Mouse (Mus musculus) myocyte (in vitro differentiated cells): ENCODE measurements at regions not wholly inside any gene's neighbourhood (a gene's known extent, or its start where the extent isn't known, plus 50 kb on each side); places are given as distances from the start of the nearest gene placed in this dataset.

Source experiments
- H3K27me3 ChIP-seq: one replicate; pipeline ENCODE4 v1.6.1; 2011; ENCODE audit not compliant: control insufficient read depth, insufficient read depth, insufficient read length
- H3K36me3 ChIP-seq: one replicate; pipeline ENCODE4 v1.6.1; 2011; ENCODE audit not compliant: control insufficient read depth, insufficient read depth
- H3K4me2 ChIP-seq: one replicate; pipeline ENCODE4 v1.6.1; 2011; ENCODE audit warnings: low read depth, control low read depth
- H3K4me3 ChIP-seq: one replicate; pipeline ENCODE4 v1.5.1; 2011; ENCODE audit warnings: mild to moderate bottlenecking, control low read depth, moderate library complexity
- H3K79me2 ChIP-seq: one replicate; pipeline ENCODE4 v1.6.1; 2011; ENCODE audit not compliant: control insufficient read depth, insufficient read depth
- H3ac ChIP-seq: one replicate; pipeline ENCODE4 v1.6.1; 2011; ENCODE audit not compliant: control insufficient read depth, insufficient read length
- CEBPB ChIP-seq: IDR thresholded peaks from 2 replicates; pipeline ENCODE4 v1.6.1; 2011; ENCODE audit warnings: mild to moderate bottlenecking, moderate library complexity; ENCODE audit not compliant: poor library complexity, insufficient read depth, severe bottlenecking
- E2F4 ChIP-seq: IDR thresholded peaks from one replicate; pipeline ENCODE4 v1.6.1; 2011; ENCODE audit warnings: mild to moderate bottlenecking, control low read depth, moderate library complexity; ENCODE audit not compliant: insufficient read depth
- MAX ChIP-seq: IDR thresholded peaks from one replicate; pipeline ENCODE4 v1.6.1; 2011; ENCODE audit warnings: low read depth, mild to moderate bottlenecking, control low read depth
- MYOD1 ChIP-seq, 3 experiments: IDR thresholded peaks; one replicate each; pipeline ENCODE4 v1.6.1; 2011; ENCODE audit warnings: control low read depth in 2 of 3, low read depth in 2 of 3, mild to moderate bottlenecking in 2 of 3, moderate library complexity in 1 of 3; ENCODE audit not compliant: insufficient read length in 2 of 3, control insufficient read depth in 1 of 3
- MYOG ChIP-seq, 3 experiments: IDR thresholded peaks; one replicate each; pipeline ENCODE4 v1.6.1; 2011; ENCODE audit warnings: control low read depth in 2 of 3, low read depth in 2 of 3, mild to moderate bottlenecking in 2 of 3; ENCODE audit not compliant: insufficient read length in 2 of 3, control insufficient read depth in 1 of 3, insufficient read depth in 1 of 3
- POLR2A ChIP-seq: IDR thresholded peaks from one replicate; pipeline ENCODE4 v1.6.1; 2011; ENCODE audit warnings: low read depth, mild to moderate bottlenecking, control low read depth, moderate library complexity; ENCODE audit not compliant: insufficient read length
- POLR2AphosphoS2 ChIP-seq: IDR thresholded peaks from one replicate; pipeline ENCODE4 v1.6.1; 2011; ENCODE audit warnings: low read depth, control low read depth; ENCODE audit not compliant: insufficient read length
- REST ChIP-seq: IDR thresholded peaks from one replicate; pipeline ENCODE4 v1.6.1; 2011; ENCODE audit warnings: mild to moderate bottlenecking, control low read depth, moderate library complexity; ENCODE audit not compliant: insufficient read depth, insufficient read length
- SRF ChIP-seq: IDR thresholded peaks from one replicate; pipeline ENCODE4 v1.6.1; 2011; ENCODE audit warnings: low read depth; ENCODE audit not compliant: control insufficient read depth, insufficient read length
- TCF12 ChIP-seq: IDR thresholded peaks from one replicate; pipeline ENCODE4 v1.6.1; 2011; ENCODE audit warnings: mild to moderate bottlenecking, control low read depth; ENCODE audit not compliant: poor library complexity, insufficient read depth, severe bottlenecking
- TCF3 ChIP-seq: IDR thresholded peaks from one replicate; pipeline ENCODE4 v1.6.1; 2011; ENCODE audit warnings: low read depth, control low read depth; ENCODE audit not compliant: insufficient read length
- USF1 ChIP-seq: IDR thresholded peaks from one replicate; pipeline ENCODE4 v1.6.1; 2011; ENCODE audit warnings: low read depth, mild to moderate bottlenecking, control low read depth, moderate library complexity

GRCm38 (mm10) chr5:74777381-74778075 is 74.8 kb upstream of the Lnx1 start:
- Histone ChIP-seq H3ac (no peak overlapping the region), H3K4me3 (no peak overlapping the region), H3K4me2 (no peak overlapping the region), H3K79me2 (no peaks in the 10 kb centered on the region), H3K36me3 (no peaks in the 10 kb centered on the region), H3K27me3 (no peaks in the 10 kb centered on the region)
- TF ChIP-seq MAX, result no peak
- no peak for TF ChIP-seq REST
- no peak for TF ChIP-seq TCF12
- no peak for TF ChIP-seq TCF3
- no peak for TF ChIP-seq MYOG (IDR thresholded peaks at IDR 0.05; ENCODE audit: control insufficient read depth in 1 of 3, insufficient read depth in 1 of 3, insufficient read length in 2 of 3, low read depth in 2 of 3)
- no peak for TF ChIP-seq E2F4

GRCm38 (mm10) chr5:74776081-74776480 is 73.4 kb upstream of the Lnx1 start:
- Histone ChIP-seq H3K4me3 (no peak overlapping the region), H3ac (no peak overlapping the region), H3K36me3 (no peaks in the 10 kb centered on the region), H3K27me3 (no peaks in the 10 kb centered on the region), H3K4me2 (no peak overlapping the region), H3K79me2 (no peaks in the 10 kb centered on the region)
- TF ChIP-seq CEBPB (no peak), TCF12 (no peak), E2F4 (no peak), TCF3 (no peak), MAX (no peak), MYOD1 (IDR thresholded peaks at IDR 0.05; ENCODE audit: control insufficient read depth in 1 of 3, insufficient read length in 2 of 3, low read depth in 2 of 3) (no peak), POLR2A (no peak), SRF (no peak), REST (no peak), USF1 (no peak), POLR2AphosphoS2 (no peak), MYOG (IDR thresholded peaks at IDR 0.05; ENCODE audit: control insufficient read depth in 1 of 3, insufficient read depth in 1 of 3, insufficient read length in 2 of 3, low read depth in 2 of 3) (no peak)

DNA sequence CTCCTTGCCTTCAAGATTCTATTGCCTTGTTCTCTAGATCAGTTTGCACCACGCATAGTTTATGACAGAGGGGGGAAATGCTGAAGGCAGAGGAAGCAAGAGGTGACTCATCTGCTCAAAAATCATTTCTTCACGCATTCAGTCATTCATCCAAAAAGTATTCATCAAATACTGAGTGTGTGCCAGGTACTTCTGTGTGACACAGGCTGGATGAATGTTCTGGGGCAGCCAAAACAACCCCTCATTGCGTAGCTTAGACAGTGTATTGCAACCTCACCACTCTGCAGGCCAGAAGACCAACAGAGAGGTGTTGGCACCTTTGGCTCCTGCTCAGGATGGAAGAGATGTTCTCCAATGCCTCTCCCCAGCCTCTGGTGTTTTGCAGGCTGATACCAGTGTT is 72.9 kb upstream of the Lnx1 start:
- H3K36me3 ChIP-seq, result no peaks in the 10 kb centered on the region
- no peak overlapping the region for H3K4me2 ChIP-seq
- no peaks in the 10 kb centered on the region for H3K27me3 ChIP-seq
- no peak overlapping the region for H3K4me3 ChIP-seq
- no peak for TF ChIP-seq MYOD1 (IDR thresholded peaks at IDR 0.05; ENCODE audit: control insufficient read depth in 1 of 3, insufficient read length in 2 of 3, low read depth in 2 of 3)
- TF ChIP-seq POLR2AphosphoS2, result no peak
- TF ChIP-seq POLR2A, result no peak
- no peak for TF ChIP-seq USF1
- no peak for TF ChIP-seq MAX
- TF ChIP-seq MYOG (IDR thresholded peaks at IDR 0.05; ENCODE audit: control insufficient read depth in 1 of 3, insufficient read depth in 1 of 3, insufficient read length in 2 of 3, low read depth in 2 of 3), result no peak
- TF ChIP-seq E2F4, result no peak
- TF ChIP-seq TCF3, result no peak
- no peak for TF ChIP-seq SRF
- TF ChIP-seq REST, result no peak
- no peak for TF ChIP-seq CEBPB
- no peaks in the 10 kb centered on the region for H3K79me2 ChIP-seq
- H3ac ChIP-seq, result no peak overlapping the region

GRCm38 (mm10) chr5:74773558-74774429 is 71.1 kb upstream of the Lnx1 start:
- no peak for TF ChIP-seq MYOD1 (IDR thresholded peaks at IDR 0.05; ENCODE audit: control insufficient read depth in 1 of 3, insufficient read length in 2 of 3, low read depth in 2 of 3)
- H3K4me2 ChIP-seq, result no peak overlapping the region

DNA sequence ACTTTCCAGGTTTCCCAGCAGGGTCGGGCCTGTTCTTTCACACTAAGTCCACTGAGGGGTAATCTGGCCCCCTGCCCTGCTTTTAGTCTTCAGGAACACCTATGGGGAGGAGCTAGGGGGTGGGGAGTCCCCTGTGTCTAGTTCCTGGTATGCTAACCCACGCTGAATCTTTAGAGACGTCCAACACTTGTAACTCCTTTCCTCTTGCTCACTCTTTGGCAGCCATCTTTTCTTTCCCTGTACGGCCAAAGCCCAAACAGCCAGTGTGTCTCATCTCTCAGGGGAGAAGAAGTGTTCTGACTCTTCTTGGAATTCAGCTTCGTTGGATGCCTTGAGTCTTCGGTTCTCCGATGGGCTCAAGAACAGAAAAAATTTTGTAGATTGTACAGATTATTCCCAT is 68.4 kb upstream of the Lnx1 start:
- Histone ChIP-seq H3ac (no peak overlapping the region), H3K4me3 (no peak overlapping the region), H3K79me2 (no peaks in the 10 kb centered on the region), H3K4me2 (no peak overlapping the region), H3K27me3 (no peaks in the 10 kb centered on the region), H3K36me3 (no peaks in the 10 kb centered on the region)
- TF ChIP-seq MYOD1 (IDR thresholded peaks at IDR 0.05; ENCODE audit: control insufficient read depth in 1 of 3, insufficient read length in 2 of 3, low read depth in 2 of 3) (no peak), CEBPB (no peak), POLR2AphosphoS2 (no peak), MYOG (IDR thresholded peaks at IDR 0.05; ENCODE audit: control insufficient read depth in 1 of 3, insufficient read depth in 1 of 3, insufficient read length in 2 of 3, low read depth in 2 of 3) (no peak), E2F4 (no peak), SRF (no peak), REST (no peak), TCF3 (no peak), TCF12 (no peak), USF1 (no peak), MAX (no peak)

More at GRCm38 (mm10) chr5:74773558-74774429, 71.1 kb upstream of the Lnx1 start:
- Histone ChIP-seq H3K36me3 (no peaks in the 10 kb centered on the region), H3K27me3 (no peaks in the 10 kb centered on the region), H3K79me2 (no peaks in the 10 kb centered on the region), H3ac (no peak overlapping the region), H3K4me3 (no peak overlapping the region)
